Mouse (Mus musculus) layer of hippocampus, postnatal 25 days (tissue): ENCODE measurements at regions not wholly inside any gene's neighbourhood (a gene's known extent, or its start where the extent isn't known, plus 50 kb on each side); places are given as distances from the start of the nearest gene placed in this dataset.

Experiments
- DNase-seq, 2 experiments: peaks; one replicate each; pipeline ENCODE4 v3.0.0; 2022; ENCODE audit warnings: mixed read lengths in 2 of 2, low spot score in 1 of 2; ENCODE audit errors: extremely low spot score in 1 of 2

- DNase-seq, result no peak
These were observed 133.8 kb downstream of the Nufip1 start for GRCm38 (mm10) chr14:76244338-76245062.

GRCm38 (mm10) chr14:76245063-76245396, 134.3 kb downstream of the Nufip1 start:
- DNase-seq, result no peak

GRCm38 (mm10) chr14:76247664-76248063, 137.0 kb downstream of the Nufip1 start:
- DNase-seq, result no peak

- DNase-seq, result no peak
These were observed 143.2 kb downstream of the Nufip1 start for GRCm38 (mm10) chr14:76253850-76254249.

- DNase-seq, result peak; percentile 22 to 51
These were observed 144.1 kb downstream of the Nufip1 start for GRCm38 (mm10) chr14:76254565-76255501.

GRCm38 (mm10) chr14:76255971-76256370, 145.3 kb downstream of the Nufip1 start:
- DNase-seq, result no peak

- no peak for DNase-seq
These were observed 147.9 kb downstream of the Nufip1 start for GRCm38 (mm10) chr14:76258626-76259025.

GRCm38 (mm10) chr14:76260628-76261293, 150.1 kb downstream of the Nufip1 start:
- no peak for DNase-seq

GRCm38 (mm10) chr14:76263682-76264081, 151.1 kb upstream of the Tsc22d1 start:
- DNase-seq, result no peak

- DNase-seq, result no peak
These were observed 148.9 kb upstream of the Tsc22d1 start for GRCm38 (mm10) chr14:76265819-76266218.

GRCm38 (mm10) chr14:76266249-76266648, 148.5 kb upstream of the Tsc22d1 start:
- DNase-seq, result no peak

- no peak for DNase-seq
These were observed 147.7 kb upstream of the Tsc22d1 start for GRCm38 (mm10) chr14:76267091-76267490.

- DNase-seq, result no peak
These were observed 143.6 kb upstream of the Tsc22d1 start for GRCm38 (mm10) chr14:76271190-76271589.

GRCm38 (mm10) chr14:76272840-76273239, 141.9 kb upstream of the Tsc22d1 start:
- no peak for DNase-seq

- DNase-seq, result no peak
These were observed 138.1 kb upstream of the Tsc22d1 start for GRCm38 (mm10) chr14:76276655-76277054.

GRCm38 (mm10) chr14:76278751-76279450, 135.9 kb upstream of the Tsc22d1 start:
- no peak for DNase-seq

- no peak for DNase-seq
These were observed 135.2 kb upstream of the Tsc22d1 start for GRCm38 (mm10) chr14:76279561-76279960.

GRCm38 (mm10) chr14:76281867-76282266, 132.9 kb upstream of the Tsc22d1 start:
- no peak for DNase-seq

- DNase-seq, result no peak
These were observed 127.0 kb upstream of the Tsc22d1 start for GRCm38 (mm10) chr14:76287768-76288167.

- no peak for DNase-seq
These were observed 124.3 kb upstream of the Tsc22d1 start for GRCm38 (mm10) chr14:76290401-76291018.
